Mouse (Mus musculus): ENCODE measurements around the gene Rtl5.

Gene Rtl5

DNA sequence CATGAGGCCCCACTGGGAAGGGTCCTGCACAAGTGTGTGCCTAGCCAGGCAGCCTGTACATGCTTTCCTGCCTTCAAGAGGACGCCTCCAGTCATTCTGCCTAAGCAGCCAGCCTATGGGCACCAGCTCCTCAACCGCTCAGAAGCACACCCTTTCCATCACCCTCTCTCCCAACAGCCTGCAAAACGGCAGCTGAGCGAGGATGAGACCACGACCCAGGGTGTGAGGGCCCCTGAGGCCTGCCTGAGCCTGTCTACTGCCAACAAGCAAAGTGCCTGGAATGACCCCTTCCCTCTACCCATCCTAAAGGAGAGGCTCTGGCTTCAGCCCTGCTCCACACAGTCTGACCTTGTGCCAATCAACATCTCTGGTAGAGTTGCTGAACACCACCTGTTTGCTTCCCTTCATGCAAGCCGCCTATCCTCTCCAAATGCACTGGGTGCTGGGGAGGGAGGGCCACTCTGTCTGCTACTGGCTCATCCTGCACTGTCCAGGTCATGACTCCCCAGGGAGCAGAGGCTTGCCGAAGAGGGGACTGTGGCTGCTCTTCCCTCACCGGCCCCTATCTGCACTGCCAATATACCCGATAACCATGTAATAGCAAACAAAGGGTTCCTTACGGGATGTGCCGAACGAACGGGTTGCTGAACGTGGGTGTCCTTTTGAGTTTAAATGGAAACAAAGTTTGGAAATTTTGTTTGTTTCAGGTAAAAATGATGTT, 2.7 kb upstream of the Rtl5 start:
- peaks cover 10% of the 10 kb centered on the region for H3K4me1 ChIP-seq (replicated peaks; ENCODE audit: low read depth, low read length)

DNA sequence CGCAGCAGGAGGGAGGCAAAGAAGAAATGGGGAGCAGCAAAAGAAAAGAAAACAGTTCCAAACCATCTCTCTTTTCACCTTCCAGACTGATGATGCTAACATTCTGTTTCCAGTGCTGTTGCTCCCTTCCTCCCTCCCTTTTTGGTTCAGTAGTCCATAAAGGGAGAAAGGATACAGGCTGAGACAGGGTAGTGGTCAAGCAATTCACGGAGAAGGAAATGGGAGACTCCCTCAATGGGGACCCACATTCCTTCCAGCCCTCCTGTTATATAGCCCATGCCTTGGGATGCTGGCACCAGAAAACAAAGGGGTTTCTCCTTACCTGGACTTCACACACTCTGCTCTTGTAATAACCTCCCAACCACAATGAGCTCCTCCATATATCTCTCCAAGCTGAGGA, 413 bp upstream of the Rtl5 start:
- no peaks in the 10 kb centered on the region for H3K36me3 ChIP-seq (ENCODE audit: insufficient read depth, low read length)
- peaks cover 51% of the 10 kb centered on the region for H3K27me3 ChIP-seq (ENCODE audit: insufficient read depth, low read length)
- H3K4me3 ChIP-seq (replicated peaks; ENCODE audit: low read length), result peak overlapping the region; percentile 71
- peaks cover 10% of the 10 kb centered on the region for H3K4me1 ChIP-seq (replicated peaks; ENCODE audit: low read depth, low read length)
- H3K9me3 ChIP-seq (ENCODE audit: low read length), result peaks cover 12% of the 10 kb centered on the region
- TF ChIP-seq CTCF (conservative IDR thresholded peaks at IDR 0.05; ENCODE audit: low read length) (no peak), POU5F1 (IDR thresholded peaks at IDR 0.05; ENCODE audit: borderline replicate concordance, low read length) (no peak), NANOG (IDR thresholded peaks at IDR 0.05; ENCODE audit: borderline replicate concordance, low read length) (no peak)

More for the DNA sequence above, 2.7 kb upstream of the Rtl5 start:
- no peak overlapping the region for H3K4me3 ChIP-seq (replicated peaks; ENCODE audit: low read length)
- peaks cover 12% of the 10 kb centered on the region for H3K9me3 ChIP-seq (ENCODE audit: low read length)
- TF ChIP-seq CTCF (conservative IDR thresholded peaks at IDR 0.05; ENCODE audit: low read length) (no peak), NANOG (IDR thresholded peaks at IDR 0.05; ENCODE audit: borderline replicate concordance, low read length) (no peak), POU5F1 (IDR thresholded peaks at IDR 0.05; ENCODE audit: borderline replicate concordance, low read length) (no peak)
- H3K36me3 ChIP-seq (ENCODE audit: insufficient read depth, low read length), result no peaks in the 10 kb centered on the region
- H3K27me3 ChIP-seq (ENCODE audit: insufficient read depth, low read length), result peaks cover 47% of the 10 kb centered on the region

DNA sequence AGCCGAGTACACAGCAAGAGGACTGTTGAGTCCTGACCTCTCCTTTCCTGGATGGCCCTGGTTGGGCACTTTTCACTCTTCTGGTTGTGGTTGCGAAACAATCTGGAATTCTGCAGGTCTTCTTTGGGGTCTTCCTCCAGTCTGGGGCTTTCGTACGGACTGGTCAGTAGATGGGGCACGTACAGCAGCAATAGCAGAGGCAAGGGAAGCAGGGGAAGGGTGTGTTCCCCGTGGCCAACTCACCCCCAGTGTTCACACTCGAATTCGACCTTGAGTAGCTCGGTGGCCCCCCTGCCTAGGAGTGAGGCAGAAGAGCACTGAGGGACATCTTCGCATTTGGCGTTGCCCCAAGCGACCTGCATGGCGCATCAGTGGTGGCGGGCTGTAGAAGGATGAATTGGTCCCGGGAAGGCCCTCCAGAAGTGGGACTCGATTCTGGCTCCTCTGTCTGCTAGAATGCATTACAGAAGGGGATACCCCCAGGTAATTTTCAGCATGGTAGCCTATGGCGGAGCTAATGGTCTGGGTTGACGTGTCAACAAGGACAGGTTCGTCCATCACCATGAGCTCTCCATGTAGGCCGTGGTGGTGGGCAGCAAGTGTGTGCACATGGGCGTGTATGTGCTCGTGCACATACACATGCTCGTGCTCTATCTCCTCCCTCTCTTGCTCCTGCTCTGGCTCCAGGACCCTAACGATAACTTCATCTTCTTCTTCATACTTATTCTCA, 2.1 kb downstream of the Rtl5 start:
- Histone ChIP-seq H3K36me3 (ENCODE audit: insufficient read depth, low read length) (no peaks in the 10 kb centered on the region), H3K4me1 (replicated peaks; ENCODE audit: low read depth, low read length) (peaks cover 10% of the 10 kb centered on the region), H3K27me3 (ENCODE audit: insufficient read depth, low read length) (peaks cover 51% of the 10 kb centered on the region), H3K9me3 (ENCODE audit: low read length) (peaks cover 12% of the 10 kb centered on the region), H3K4me3 (replicated peaks; ENCODE audit: low read length) (no peak overlapping the region)
- no peak for TF ChIP-seq POU5F1 (IDR thresholded peaks at IDR 0.05; ENCODE audit: borderline replicate concordance, low read length)
- no peak for TF ChIP-seq NANOG (IDR thresholded peaks at IDR 0.05; ENCODE audit: borderline replicate concordance, low read length)
- TF ChIP-seq CTCF (conservative IDR thresholded peaks at IDR 0.05; ENCODE audit: low read length), result no peak

DNA sequence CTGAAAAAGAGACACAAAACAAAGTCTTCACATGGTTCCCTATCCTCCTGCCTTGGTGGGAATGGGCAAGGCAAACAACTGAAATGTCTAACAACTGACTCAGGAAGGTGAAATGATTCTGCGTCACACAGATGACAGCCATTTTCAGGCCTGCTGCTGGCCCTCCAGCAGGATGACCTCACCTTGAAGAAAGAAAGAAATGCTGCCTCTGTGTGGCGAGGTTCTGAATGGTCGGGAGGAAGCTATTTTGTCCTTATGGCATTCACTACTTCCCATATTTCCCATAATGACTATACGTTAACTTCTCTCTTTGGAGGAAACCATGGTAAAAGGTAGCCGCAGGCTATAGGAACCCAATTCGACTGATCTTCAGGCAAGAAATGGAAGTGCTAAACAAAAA, 4.0 kb downstream of the Rtl5 start:
- Histone ChIP-seq H3K9me3 (ENCODE audit: low read length) (peaks cover 12% of the 10 kb centered on the region), H3K36me3 (ENCODE audit: insufficient read depth, low read length) (no peaks in the 10 kb centered on the region)
- TF ChIP-seq NANOG (IDR thresholded peaks at IDR 0.05; ENCODE audit: borderline replicate concordance, low read length) (no peak), CTCF (conservative IDR thresholded peaks at IDR 0.05; ENCODE audit: low read length) (no peak), POU5F1 (IDR thresholded peaks at IDR 0.05; ENCODE audit: borderline replicate concordance, low read length) (no peak)

DNA sequence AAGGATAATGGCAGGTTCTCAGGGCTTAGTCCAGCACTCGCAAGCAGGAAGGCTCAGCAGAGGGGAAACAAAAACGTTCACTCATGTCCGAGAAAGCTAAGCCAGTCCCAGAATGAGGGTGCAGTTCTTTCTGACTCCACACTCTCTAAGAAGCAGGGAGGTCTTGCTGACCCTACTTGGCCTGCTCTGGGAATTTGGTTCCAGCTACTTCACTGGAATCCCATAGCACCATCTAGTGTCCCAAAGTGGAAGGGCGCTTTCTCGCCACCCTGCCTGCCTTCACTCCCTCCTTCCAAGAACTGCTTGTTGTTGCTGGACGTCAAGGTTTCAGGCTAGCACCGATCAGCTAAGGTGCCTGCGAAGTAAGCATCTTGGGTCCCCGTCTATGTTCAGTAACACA, 5.0 kb downstream of the Rtl5 start:
- Histone ChIP-seq H3K27me3 (ENCODE audit: insufficient read depth, low read length) (peaks cover 27% of the 10 kb centered on the region), H3K9me3 (ENCODE audit: low read length) (peaks cover 12% of the 10 kb centered on the region), H3K36me3 (ENCODE audit: insufficient read depth, low read length) (no peaks in the 10 kb centered on the region), H3K4me3 (replicated peaks; ENCODE audit: low read length) (no peak overlapping the region), H3K4me1 (replicated peaks; ENCODE audit: low read depth, low read length) (peaks cover 6% of the 10 kb centered on the region)
- TF ChIP-seq NANOG (IDR thresholded peaks at IDR 0.05; ENCODE audit: borderline replicate concordance, low read length), result no peak
- TF ChIP-seq POU5F1 (IDR thresholded peaks at IDR 0.05; ENCODE audit: borderline replicate concordance, low read length), result no peak
- TF ChIP-seq CTCF (conservative IDR thresholded peaks at IDR 0.05; ENCODE audit: low read length), result peak; percentile 60

More for the DNA sequence above, 4.0 kb downstream of the Rtl5 start:
- Histone ChIP-seq H3K4me3 (replicated peaks; ENCODE audit: low read length) (no peak overlapping the region), H3K27me3 (ENCODE audit: insufficient read depth, low read length) (peaks cover 36% of the 10 kb centered on the region), H3K4me1 (replicated peaks; ENCODE audit: low read depth, low read length) (peaks cover 10% of the 10 kb centered on the region)

DNA sequence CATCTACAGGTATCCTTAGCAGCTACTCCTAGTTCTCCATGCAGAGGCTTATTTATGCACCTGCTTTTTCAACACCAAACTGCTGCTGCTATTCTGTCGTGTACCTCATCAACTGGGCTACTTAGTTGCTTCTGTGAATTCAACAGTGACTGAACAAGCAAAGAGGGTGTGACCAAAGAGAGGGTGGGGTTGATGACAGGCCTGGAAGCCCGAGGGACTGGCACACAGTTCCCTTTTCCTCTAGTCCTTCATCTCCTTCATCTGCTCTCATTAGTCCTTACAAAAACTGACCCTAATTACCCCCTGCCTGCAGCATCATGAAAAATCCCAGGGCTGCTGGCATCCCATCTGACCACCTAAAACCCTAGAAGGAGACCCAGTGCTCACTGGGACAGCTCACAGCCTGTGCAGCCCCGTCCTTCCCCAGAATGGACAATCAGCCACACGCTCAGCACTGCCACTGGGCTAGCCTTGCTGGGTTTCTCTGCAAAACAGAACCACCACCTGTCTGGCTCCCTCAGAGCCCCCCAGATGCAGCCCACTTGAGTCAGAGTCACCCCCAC, 5.8 kb downstream of the Rtl5 start:
- Histone ChIP-seq H3K9me3 (ENCODE audit: low read length) (peaks cover 12% of the 10 kb centered on the region), H3K4me1 (replicated peaks; ENCODE audit: low read depth, low read length) (peaks cover 3% of the 10 kb centered on the region), H3K4me3 (replicated peaks; ENCODE audit: low read length) (no peak overlapping the region), H3K27me3 (ENCODE audit: insufficient read depth, low read length) (peaks cover 20% of the 10 kb centered on the region), H3K36me3 (ENCODE audit: insufficient read depth, low read length) (no peaks in the 10 kb centered on the region)
- TF ChIP-seq NANOG (IDR thresholded peaks at IDR 0.05; ENCODE audit: borderline replicate concordance, low read length), result no peak
- no peak for TF ChIP-seq CTCF (conservative IDR thresholded peaks at IDR 0.05; ENCODE audit: low read length)
- no peak for TF ChIP-seq POU5F1 (IDR thresholded peaks at IDR 0.05; ENCODE audit: borderline replicate concordance, low read length)

DNA sequence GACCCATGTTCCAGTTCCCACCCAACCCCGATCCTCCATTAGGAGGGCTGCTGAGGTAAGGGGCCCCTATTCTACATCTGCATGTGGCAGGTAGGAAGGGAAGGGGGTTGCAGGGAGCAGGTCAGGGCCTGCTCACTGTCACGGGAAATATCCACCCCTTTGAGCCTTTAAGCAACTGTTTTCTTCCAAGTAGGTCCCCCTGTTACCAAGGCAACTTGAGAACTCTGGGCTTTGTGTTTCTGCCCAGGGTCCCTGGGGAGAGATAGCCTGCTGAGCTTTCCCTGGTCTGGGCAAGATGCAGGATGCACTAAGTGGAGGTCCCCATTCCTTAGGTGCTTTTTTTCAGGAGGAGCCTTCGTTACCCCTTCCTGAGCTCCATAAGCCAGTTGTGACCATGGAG, 7.0 kb downstream of the Rtl5 start:
- Histone ChIP-seq H3K9me3 (ENCODE audit: low read length) (0 out of 2 replicates have a peak, but pooled peaks cover under 1% of the 10 kb centered on the region), H3K4me1 (replicated peaks; ENCODE audit: low read depth, low read length) (no peaks in the 10 kb centered on the region; the same call in 1 of the 2 replicates), H3K36me3 (ENCODE audit: insufficient read depth, low read length) (no peaks in the 10 kb centered on the region), H3K27me3 (ENCODE audit: insufficient read depth, low read length) (peaks cover 8% of the 10 kb centered on the region), H3K4me3 (replicated peaks; ENCODE audit: low read length) (no peak overlapping the region)
- TF ChIP-seq POU5F1 (IDR thresholded peaks at IDR 0.05; ENCODE audit: borderline replicate concordance, low read length), result no peak
- TF ChIP-seq CTCF (conservative IDR thresholded peaks at IDR 0.05; ENCODE audit: low read length), result no peak
- TF ChIP-seq NANOG (IDR thresholded peaks at IDR 0.05; ENCODE audit: borderline replicate concordance, low read length), result no peak

DNA sequence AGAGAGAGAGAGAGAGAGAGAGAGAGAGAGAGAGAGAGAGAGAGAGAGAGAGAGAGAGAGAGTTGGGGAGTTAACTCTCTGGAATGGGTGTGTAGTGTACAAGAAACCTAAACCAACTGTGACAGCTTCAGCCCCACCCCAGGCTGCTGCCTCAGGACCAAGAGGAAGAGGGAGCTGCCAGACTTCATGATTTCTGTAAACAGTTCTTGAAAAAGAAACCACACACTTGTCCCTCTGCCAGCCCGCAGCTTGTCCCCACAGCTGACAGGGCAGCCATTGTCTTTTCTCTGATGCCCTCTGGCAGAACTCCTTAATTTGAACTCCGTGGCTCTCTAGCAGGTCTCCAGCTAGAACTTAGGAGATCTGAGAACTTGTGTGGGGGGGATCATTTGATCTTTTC, 10.2 kb downstream of the Rtl5 start:
- Histone ChIP-seq H3K27me3 (ENCODE audit: insufficient read depth, low read length) (no peaks in the 10 kb centered on the region), H3K9me3 (ENCODE audit: low read length) (no peaks in the 10 kb centered on the region), H3K4me3 (replicated peaks; ENCODE audit: low read length) (no peak overlapping the region), H3K36me3 (ENCODE audit: insufficient read depth, low read length) (no peaks in the 10 kb centered on the region), H3K4me1 (replicated peaks; ENCODE audit: low read depth, low read length) (no peaks in the 10 kb centered on the region; the same call in 1 of the 2 replicates)
- TF ChIP-seq CTCF (conservative IDR thresholded peaks at IDR 0.05; ENCODE audit: low read length) (no peak), NANOG (IDR thresholded peaks at IDR 0.05; ENCODE audit: borderline replicate concordance, low read length) (no peak), POU5F1 (IDR thresholded peaks at IDR 0.05; ENCODE audit: borderline replicate concordance, low read length) (no peak)
